Mouse (Mus musculus): ENCODE measurements around the gene Tvp23a.

Tvp23a gene

GRCm38 (mm10) chr16:10453872-10454582, 6.9 kb upstream of the Tvp23a start:
- no peak for DNase-seq (ENCODE audit: low read depth in 1 of 2, low spot score in 2 of 2)

GRCm38 (mm10) chr16:10452445-10452896, 5.3 kb upstream of the Tvp23a start:
- DNase-seq (ENCODE audit: low read depth in 1 of 2, low spot score in 2 of 2) = peak; percentile 21 to 69

- no peak for DNase-seq (ENCODE audit: low read depth in 1 of 2, low spot score in 2 of 2)
Observed at GRCm38 (mm10) chr16:10451906-10452305, 4.7 kb upstream of the Tvp23a start.

- DNase-seq (ENCODE audit: low read depth in 1 of 2, low spot score in 2 of 2) = no peak
Observed at GRCm38 (mm10) chr16:10448931-10449330, 1.8 kb upstream of the Tvp23a start.

GRCm38 (mm10) chr16:10447781-10448180, 619 bp upstream of the Tvp23a start:
- DNase-seq (ENCODE audit: low read depth in 1 of 2, low spot score in 2 of 2) = no peak

- no peak for DNase-seq (ENCODE audit: low read depth in 1 of 2, low spot score in 2 of 2)
Observed at GRCm38 (mm10) chr16:10446573-10447263, 444 bp downstream of the Tvp23a start.

- no peak for DNase-seq (ENCODE audit: low read depth in 1 of 2, low spot score in 2 of 2)
Observed at GRCm38 (mm10) chr16:10443723-10444122, 3.4 kb downstream of the Tvp23a start.

- DNase-seq (ENCODE audit: low read depth in 1 of 2, low spot score in 2 of 2) = no peak
Observed at GRCm38 (mm10) chr16:10441761-10442160, 5.4 kb downstream of the Tvp23a start.

GRCm38 (mm10) chr16:10441328-10441727, 5.8 kb downstream of the Tvp23a start:
- DNase-seq (ENCODE audit: low read depth in 1 of 2, low spot score in 2 of 2) = peak in 1 of 2 experiments; percentile 14

GRCm38 (mm10) chr16:10438055-10438454, 9.1 kb downstream of the Tvp23a start:
- DNase-seq (ENCODE audit: low read depth in 1 of 2, low spot score in 2 of 2) = no peak

- DNase-seq (ENCODE audit: low read depth in 1 of 2, low spot score in 2 of 2) = peak in 1 of 2 experiments; percentile 37
Observed at GRCm38 (mm10) chr16:10436166-10436565, 11.0 kb downstream of the Tvp23a start.

- no peak for DNase-seq (ENCODE audit: low read depth in 1 of 2, low spot score in 2 of 2)
Observed at GRCm38 (mm10) chr16:10433344-10433743, 13.8 kb downstream of the Tvp23a start.

- no peak for DNase-seq (ENCODE audit: low read depth in 1 of 2, low spot score in 2 of 2)
Observed at GRCm38 (mm10) chr16:10432387-10432786, 14.8 kb downstream of the Tvp23a start.

- no peak for DNase-seq (ENCODE audit: low read depth in 1 of 2, low spot score in 2 of 2)
Observed at GRCm38 (mm10) chr16:10431911-10432310, 15.3 kb downstream of the Tvp23a start.

- DNase-seq (ENCODE audit: low read depth in 1 of 2, low spot score in 2 of 2) = no peak
Observed at GRCm38 (mm10) chr16:10420447-10421054, 26.6 kb downstream of the Tvp23a start.

- peak; percentile 26 to 48 for DNase-seq (ENCODE audit: low read depth in 1 of 2, low spot score in 2 of 2)
Observed at GRCm38 (mm10) chr16:10417723-10418259, 29.4 kb downstream of the Tvp23a start.

GRCm38 (mm10) chr16:10416866-10417265, 30.3 kb downstream of the Tvp23a start:
- DNase-seq (ENCODE audit: low read depth in 1 of 2, low spot score in 2 of 2) = no peak

- peak; percentile 34 to 74 for DNase-seq (ENCODE audit: low read depth in 1 of 2, low spot score in 2 of 2)
Observed at GRCm38 (mm10) chr16:10415976-10416375, 31.2 kb downstream of the Tvp23a start.

- peak; percentile 77 to 86 for DNase-seq (ENCODE audit: low read depth in 1 of 2, low spot score in 2 of 2)
Observed at GRCm38 (mm10) chr16:10411764-10412746, 35.1 kb downstream of the Tvp23a start, which contains the start of gene Nubp1. Nubp1 (plus strand) TSS chr16:10411948.

- DNase-seq (ENCODE audit: low read depth in 1 of 2, low spot score in 2 of 2) = peak in 1 of 2 experiments; percentile 64
Observed at GRCm38 (mm10) chr16:10399160-10399559, 48.0 kb downstream of the Tvp23a start.
